Mouse (Mus musculus): ENCODE data around the gene Atp1b2. TPM values are rescaled to one million over a fixed set of nuclear protein-coding genes. Genes with fewer than 3 reads are reported as not detected.
A peak's percentile ranks its signal among the peaks of the same experiment; 100 is the strongest.

Gene Atp1b2
- polyA plus RNA-seq, 1 experiment from 2014 or later = 76.7 TPM

DNA sequence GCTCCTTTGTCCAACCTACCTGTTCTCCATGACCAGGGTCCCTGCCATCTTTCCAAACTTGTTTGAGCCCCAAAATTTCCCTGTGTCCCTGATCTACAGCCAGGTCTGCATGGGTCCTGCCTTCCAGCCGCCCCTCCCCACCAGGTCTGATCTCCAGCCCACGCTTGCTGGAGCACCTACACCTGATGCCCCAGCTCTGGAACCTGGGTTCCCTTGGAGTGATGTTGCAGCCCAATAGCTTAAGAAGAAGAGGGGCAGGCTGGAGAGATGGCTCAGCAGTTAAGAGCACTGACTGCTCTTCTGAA, 701 bp upstream of the Atp1b2 start:
- H3K9ac ChIP-seq (replicated peaks) = peak overlapping the region; percentile 17; the same call in 1 of the 2 replicates
- 66% methylated on average over 2 of the region's 2 CpGs for WGBS
- peak overlapping the region; percentile 95 for H3K4me2 ChIP-seq
- H3K4me3 ChIP-seq (replicated peaks) = peak overlapping the region; percentile 81
- H3K4me1 ChIP-seq = peaks cover 31% of the 10 kb centered on the region
- H3K27me3 ChIP-seq (replicated peaks) = no peaks in the 10 kb centered on the region
- no peak for ATAC-seq (ENCODE audit: low FRiP score)
- H3K27ac ChIP-seq (replicated peaks) = peak overlapping the region; percentile 87
- no peaks in the 10 kb centered on the region for H3K9me3 ChIP-seq (replicated peaks)
- peaks cover 8% of the 10 kb centered on the region for H3K36me3 ChIP-seq

DNA sequence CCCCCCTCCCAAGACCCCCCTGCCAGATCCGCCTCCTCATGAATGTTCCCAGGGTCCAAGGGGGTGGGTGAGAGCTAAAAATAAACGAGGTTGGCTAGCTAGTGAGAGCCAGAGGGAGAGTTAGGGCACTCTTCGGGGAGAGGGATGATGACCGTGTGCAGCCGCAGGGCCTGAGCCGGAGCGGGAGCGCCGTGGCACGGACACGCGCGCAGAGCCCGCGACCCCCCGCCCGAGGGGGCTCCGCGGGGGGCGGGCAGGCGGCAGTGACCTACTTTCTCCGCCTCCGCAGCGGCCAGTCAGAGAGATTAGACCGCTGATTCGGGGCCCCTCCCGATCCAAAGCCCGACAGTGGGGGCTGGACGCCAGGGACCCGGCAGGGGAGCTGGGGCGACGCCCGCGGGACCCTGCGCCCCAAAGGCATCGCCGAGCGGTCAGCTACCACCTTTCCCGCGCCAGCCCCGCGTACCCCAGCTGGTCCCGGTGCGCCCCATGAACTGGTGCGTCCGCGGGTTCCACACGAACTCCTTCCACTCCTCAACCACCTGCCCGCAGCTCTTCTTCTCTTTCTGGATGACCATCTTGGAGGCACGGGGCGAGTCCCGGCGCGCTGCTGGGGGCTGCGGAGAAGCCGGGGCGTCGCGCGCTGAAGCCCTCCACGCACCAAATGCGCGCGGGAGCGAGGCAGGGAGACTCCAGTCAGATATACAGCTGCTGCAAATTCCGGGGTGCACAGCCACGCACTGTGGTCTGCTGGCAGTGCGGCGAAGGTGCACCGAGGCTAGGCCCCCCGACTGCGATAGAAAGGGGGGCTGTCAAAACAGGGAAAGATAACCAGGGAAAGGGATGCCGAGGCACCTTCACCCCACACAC, 712 bp downstream of the Atp1b2 start:
- H3K27me3 ChIP-seq (replicated peaks) = no peaks in the 10 kb centered on the region
- H3K9me3 ChIP-seq (replicated peaks) = no peaks in the 10 kb centered on the region
- WGBS = under 1% methylated on average over 64 of the region's 73 CpGs
- peak overlapping the region; percentile 88 for H3K9ac ChIP-seq (replicated peaks)
- peaks cover 17% of the 10 kb centered on the region for H3K36me3 ChIP-seq
- H3K4me1 ChIP-seq = peaks cover 38% of the 10 kb centered on the region
- H3K4me2 ChIP-seq = peak overlapping the region; percentile 95
- peak; percentile 67 for ATAC-seq (ENCODE audit: low FRiP score)
- H3K27ac ChIP-seq (replicated peaks) = peak overlapping the region; percentile 87
- peak overlapping the region; percentile 81 for H3K4me3 ChIP-seq (replicated peaks)

DNA sequence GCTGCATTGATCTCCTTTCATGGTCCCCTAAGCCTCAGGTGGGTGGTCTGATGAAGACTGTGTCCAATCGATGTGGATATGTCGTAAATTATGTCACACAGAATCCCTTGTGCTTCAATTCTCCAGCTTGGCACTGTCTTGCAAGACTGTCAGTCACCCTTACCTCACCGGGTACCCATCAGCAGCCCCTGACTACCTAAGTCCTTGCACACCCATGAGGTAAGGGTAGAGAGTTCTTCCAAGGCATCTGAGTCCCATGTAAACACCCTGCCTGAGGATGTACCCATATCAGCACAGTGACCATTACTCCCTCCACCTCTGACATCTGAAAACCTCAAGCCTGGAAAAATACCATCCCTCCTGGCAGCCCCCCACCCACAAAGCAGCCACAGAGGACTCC, 1.4 kb downstream of the Atp1b2 start:
- H3K36me3 ChIP-seq = peaks cover 18% of the 10 kb centered on the region
- peak overlapping the region; percentile 88 for H3K9ac ChIP-seq (replicated peaks)
- peaks cover 43% of the 10 kb centered on the region for H3K4me1 ChIP-seq
- no peaks in the 10 kb centered on the region for H3K9me3 ChIP-seq (replicated peaks)
- H3K4me3 ChIP-seq (replicated peaks) = peak overlapping the region; percentile 81
- peak overlapping the region; percentile 95 for H3K4me2 ChIP-seq
- no peak for ATAC-seq (ENCODE audit: low FRiP score)
- WGBS = 35% methylated on average over 3 of the region's 3 CpGs
- peak overlapping the region; percentile 87 for H3K27ac ChIP-seq (replicated peaks)
- no peaks in the 10 kb centered on the region for H3K27me3 ChIP-seq (replicated peaks)

DNA sequence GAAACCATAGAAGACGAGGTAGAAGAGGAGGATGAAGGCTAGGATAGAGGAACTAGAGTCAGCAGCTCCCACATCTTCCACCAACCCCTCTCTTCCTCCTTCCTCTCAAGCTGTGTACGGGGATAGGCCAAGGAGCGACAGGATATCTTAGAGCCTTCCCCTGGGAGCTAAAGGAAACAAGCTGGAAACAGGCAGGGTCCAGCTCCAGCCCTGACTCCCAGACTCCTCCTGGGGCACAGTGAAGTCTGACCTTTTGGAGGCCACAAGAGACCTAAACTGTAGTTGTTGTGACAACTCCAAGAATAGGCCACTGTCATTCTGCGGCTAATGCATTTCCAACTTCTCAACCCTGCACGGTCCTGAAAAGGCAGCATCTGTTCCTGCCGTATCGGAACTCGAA, 2.2 kb downstream of the Atp1b2 start:
- 84% methylated on average over 8 of the region's 8 CpGs for WGBS
- H3K27me3 ChIP-seq (replicated peaks) = no peaks in the 10 kb centered on the region
- H3K9ac ChIP-seq (replicated peaks) = no peak overlapping the region; the same call in 1 of the 2 replicates
- peak overlapping the region; percentile 95 for H3K4me2 ChIP-seq
- H3K4me1 ChIP-seq = peaks cover 45% of the 10 kb centered on the region
- H3K4me3 ChIP-seq (replicated peaks) = peak overlapping the region; percentile 81
- no peaks in the 10 kb centered on the region for H3K9me3 ChIP-seq (replicated peaks)
- no peak for ATAC-seq (ENCODE audit: low FRiP score)
- no peak overlapping the region for H3K27ac ChIP-seq (replicated peaks)
- H3K36me3 ChIP-seq = peaks cover 20% of the 10 kb centered on the region

DNA sequence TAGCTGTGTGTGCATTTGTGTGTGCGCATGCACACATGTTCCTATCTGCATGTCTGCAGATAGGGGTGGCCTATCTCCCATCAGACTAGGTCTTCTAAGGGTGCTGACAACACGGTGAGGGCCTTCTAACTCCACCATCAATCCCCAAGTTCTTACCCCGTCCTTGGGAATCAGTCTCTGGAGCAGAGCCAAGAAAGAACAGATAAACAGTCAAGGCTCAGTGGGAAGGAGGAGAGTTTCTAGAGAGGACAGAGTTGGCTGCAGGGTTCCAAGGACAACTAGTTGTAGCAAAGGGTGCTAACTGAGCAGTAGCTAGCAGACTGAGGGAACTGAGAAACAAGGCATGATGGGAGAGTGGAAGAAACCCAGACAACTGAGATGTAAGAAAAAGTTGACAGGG, 4.0 kb downstream of the Atp1b2 start:
- peaks cover 45% of the 10 kb centered on the region for H3K4me1 ChIP-seq

DNA sequence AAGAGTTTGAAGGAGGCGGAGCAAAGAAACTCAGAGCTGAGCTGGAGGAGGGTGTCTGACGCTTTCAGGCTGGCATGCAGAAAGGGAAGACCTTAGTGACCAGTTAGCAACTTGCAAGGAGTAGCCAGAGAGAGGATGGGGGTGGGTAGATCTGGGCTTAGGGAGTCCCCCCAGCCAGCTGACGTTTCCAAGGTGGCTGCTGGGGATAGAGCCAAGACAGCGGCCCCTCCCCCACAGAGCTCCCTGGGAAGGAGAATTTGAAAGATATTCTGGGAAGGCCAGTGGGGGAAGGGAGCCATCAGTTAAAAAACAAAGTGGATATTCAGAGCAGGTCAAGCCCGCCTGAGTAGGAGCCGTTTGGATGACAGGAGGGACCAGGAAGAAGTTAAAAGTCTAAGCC, 5.6 kb downstream of the Atp1b2 start:
- Histone ChIP-seq H3K27me3 (replicated peaks) (no peaks in the 10 kb centered on the region), H3K4me1 (peaks cover 40% of the 10 kb centered on the region), H3K9ac (replicated peaks) (no peak overlapping the region), H3K4me3 (replicated peaks) (no peak overlapping the region), H3K27ac (replicated peaks) (peak overlapping the region; percentile 63), H3K9me3 (replicated peaks) (no peaks in the 10 kb centered on the region), H3K36me3 (peaks cover 24% of the 10 kb centered on the region), H3K4me2 (peak overlapping the region; percentile 13; the same call in 1 of the 2 replicates)
- 0 out of 2 replicates have a peak, but pooled peaks have one; percentile 28 for ATAC-seq (ENCODE audit: low FRiP score)
- 17% methylated on average over 6 of the region's 6 CpGs for WGBS

More for the DNA sequence above, 4.0 kb downstream of the Atp1b2 start:
- ATAC-seq (ENCODE audit: low FRiP score) = no peak
- Histone ChIP-seq H3K4me2 (no peak overlapping the region), H3K9me3 (replicated peaks) (no peaks in the 10 kb centered on the region), H3K27ac (replicated peaks) (no peak overlapping the region), H3K9ac (replicated peaks) (no peak overlapping the region), H3K4me3 (replicated peaks) (no peak overlapping the region), H3K36me3 (peaks cover 20% of the 10 kb centered on the region), H3K27me3 (replicated peaks) (no peaks in the 10 kb centered on the region)
- WGBS = 75% methylated on average over 3 of the region's 3 CpGs

DNA sequence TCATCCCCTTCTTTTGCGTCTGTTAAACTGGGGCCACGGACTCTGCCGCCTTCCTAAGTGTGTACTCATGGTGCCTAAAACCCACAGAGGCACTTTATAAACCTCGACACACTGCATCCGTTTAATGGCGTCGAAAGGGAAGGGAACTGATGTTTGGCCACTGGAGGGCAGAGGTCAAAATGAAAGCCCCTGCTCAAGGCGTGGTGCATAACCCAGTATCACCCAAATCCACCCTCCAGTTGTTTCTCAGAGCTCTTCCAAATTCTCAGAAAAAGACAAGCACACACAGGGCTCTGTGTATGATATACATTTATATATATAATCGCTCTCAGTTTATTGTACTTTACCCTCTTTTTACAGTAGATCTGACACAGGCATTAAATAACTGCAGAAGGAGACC, 6.3 kb downstream of the Atp1b2 start:
- Histone ChIP-seq H3K27ac (replicated peaks) (peak overlapping the region; percentile 63; the same call in 1 of the 2 replicates), H3K4me3 (replicated peaks) (no peak overlapping the region), H3K27me3 (replicated peaks) (no peaks in the 10 kb centered on the region), H3K36me3 (peaks cover 28% of the 10 kb centered on the region), H3K4me1 (peaks cover 36% of the 10 kb centered on the region), H3K4me2 (no peak overlapping the region), H3K9me3 (replicated peaks) (no peaks in the 10 kb centered on the region), H3K9ac (replicated peaks) (no peak overlapping the region)
- ATAC-seq (ENCODE audit: low FRiP score) = no peak
- WGBS = 9% methylated on average over 9 of the region's 9 CpGs

DNA sequence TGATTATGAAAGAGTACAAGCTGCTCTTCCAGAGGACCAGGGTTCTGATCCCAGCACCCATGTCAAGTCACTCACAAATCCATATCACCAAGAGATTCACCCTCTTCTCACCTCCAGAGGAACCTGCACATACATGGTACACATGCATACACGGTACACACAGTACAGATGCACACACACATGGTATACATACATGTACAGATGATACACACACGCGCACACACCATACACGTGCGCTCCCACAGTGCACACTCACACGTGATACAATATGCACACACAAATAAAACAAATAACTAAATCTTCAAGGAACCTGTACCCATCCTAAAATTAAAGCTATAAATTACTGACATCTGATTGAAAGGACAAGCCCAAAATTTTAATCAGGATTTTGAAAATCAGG, 10.9 kb downstream of the Atp1b2 start:
- no peak overlapping the region for H3K4me2 ChIP-seq
- no peak overlapping the region for H3K9ac ChIP-seq (replicated peaks)
- peaks cover 33% of the 10 kb centered on the region for H3K36me3 ChIP-seq
- H3K27ac ChIP-seq (replicated peaks) = no peak overlapping the region
- H3K27me3 ChIP-seq (replicated peaks) = no peaks in the 10 kb centered on the region
- H3K4me3 ChIP-seq (replicated peaks) = no peak overlapping the region
- 93% methylated on average over 6 of the region's 6 CpGs for WGBS
- no peak for ATAC-seq (ENCODE audit: low FRiP score)
- H3K4me1 ChIP-seq = peaks cover 5% of the 10 kb centered on the region; the same call in 1 of the 2 replicates
- H3K9me3 ChIP-seq (replicated peaks) = no peaks in the 10 kb centered on the region

DNA sequence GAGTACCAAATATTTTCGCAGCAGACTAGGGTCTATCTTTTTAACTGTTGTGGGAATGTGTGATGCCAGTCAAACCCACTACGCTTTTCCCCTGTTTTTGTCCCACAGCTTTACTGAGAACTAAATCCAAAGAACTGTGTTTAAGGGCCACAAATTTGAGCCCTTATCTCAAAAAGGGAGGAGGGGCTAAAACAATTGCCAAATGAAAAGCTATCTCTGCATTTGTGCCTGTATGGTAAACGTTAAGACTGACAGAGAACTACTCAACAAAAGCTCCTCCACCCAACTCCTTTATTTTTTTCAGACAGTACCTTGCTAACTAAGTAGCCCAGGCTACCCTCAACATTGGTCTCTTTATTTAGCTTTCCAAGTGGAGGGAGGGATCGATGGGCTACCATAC, 12.9 kb downstream of the Atp1b2 start:
- Histone ChIP-seq H3K9ac (replicated peaks) (no peak overlapping the region), H3K36me3 (peaks cover 50% of the 10 kb centered on the region), H3K4me2 (no peak overlapping the region), H3K27ac (replicated peaks) (peak overlapping the region; percentile 56; the same call in 1 of the 2 replicates), H3K27me3 (replicated peaks) (no peaks in the 10 kb centered on the region), H3K4me1 (no peaks in the 10 kb centered on the region), H3K9me3 (replicated peaks) (no peaks in the 10 kb centered on the region), H3K4me3 (replicated peaks) (no peak overlapping the region)
- ATAC-seq (ENCODE audit: low FRiP score) = no peak
- 91% methylated on average over 4 of the region's 4 CpGs for WGBS

DNA sequence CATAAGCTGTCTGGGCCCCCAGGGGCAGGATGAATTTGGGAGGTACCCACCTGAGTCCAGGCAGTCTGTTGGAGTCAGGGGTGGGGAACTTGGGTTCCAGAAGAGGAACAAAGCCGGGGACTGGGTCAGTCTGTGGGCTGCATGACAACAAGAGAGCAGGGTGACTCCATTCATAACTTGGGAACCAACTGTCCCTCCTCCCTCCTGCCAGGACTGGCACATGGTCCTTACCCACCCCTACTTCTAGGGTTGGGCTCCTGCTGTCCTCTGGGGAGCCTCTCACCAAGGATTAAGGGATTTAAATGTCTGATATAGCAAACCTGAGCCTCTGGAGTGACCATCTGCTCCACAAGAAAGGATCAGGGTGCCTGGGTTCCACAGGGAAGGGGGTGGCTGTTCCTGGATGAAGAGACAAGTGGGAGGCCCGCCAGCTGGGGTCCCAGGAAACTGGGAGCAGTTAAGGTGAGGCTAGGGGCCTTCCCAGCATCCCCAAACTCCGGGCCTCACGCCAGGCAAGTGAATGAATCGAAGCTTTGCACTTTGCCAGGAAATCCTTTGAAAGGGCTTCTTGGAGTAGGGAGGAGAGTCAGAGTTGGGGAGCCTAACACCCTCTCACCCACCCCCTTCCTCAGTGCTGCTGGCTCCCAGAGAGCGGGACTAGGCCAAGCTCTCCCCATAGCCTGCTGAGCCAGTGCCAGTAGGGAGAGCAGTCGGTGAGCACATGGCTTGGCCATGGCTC, 13.7 kb downstream of the Atp1b2 start:
- peak; percentile 91 for ATAC-seq (ENCODE audit: low FRiP score)
- 74% methylated on average over 7 of the region's 7 CpGs for WGBS
- Histone ChIP-seq H3K4me2 (no peak overlapping the region), H3K4me1 (no peaks in the 10 kb centered on the region), H3K27ac (replicated peaks) (peak overlapping the region; percentile 56; the same call in 1 of the 2 replicates), H3K9ac (replicated peaks) (no peak overlapping the region), H3K27me3 (replicated peaks) (no peaks in the 10 kb centered on the region), H3K9me3 (replicated peaks) (no peaks in the 10 kb centered on the region), H3K36me3 (peaks cover 55% of the 10 kb centered on the region), H3K4me3 (replicated peaks) (no peak overlapping the region)

DNA sequence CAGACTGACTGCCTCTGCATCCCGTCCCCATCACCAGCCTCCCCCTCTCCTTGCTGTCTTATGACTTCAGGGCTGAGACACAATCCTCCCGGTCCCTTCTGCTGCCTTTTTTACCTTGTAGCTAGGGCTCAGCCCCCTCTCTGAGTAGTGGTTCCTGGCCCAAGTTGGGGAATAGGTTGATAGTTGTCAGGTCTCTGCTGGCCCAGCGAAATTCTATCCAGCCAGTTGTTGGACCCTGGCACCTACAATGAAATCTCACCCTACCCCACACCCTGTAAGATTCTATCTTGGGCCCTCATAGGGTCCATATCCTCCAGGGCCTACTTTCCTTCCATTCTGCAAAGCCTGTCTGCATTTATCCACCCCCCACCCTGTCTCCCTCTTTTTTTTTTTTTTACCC, 14.3 kb downstream of the Atp1b2 start:
- Histone ChIP-seq H3K9me3 (replicated peaks) (no peaks in the 10 kb centered on the region), H3K4me1 (no peaks in the 10 kb centered on the region), H3K4me3 (replicated peaks) (no peak overlapping the region), H3K4me2 (no peak overlapping the region), H3K9ac (replicated peaks) (no peak overlapping the region), H3K27me3 (replicated peaks) (no peaks in the 10 kb centered on the region), H3K27ac (replicated peaks) (no peak overlapping the region; the same call in 1 of the 2 replicates), H3K36me3 (peaks cover 55% of the 10 kb centered on the region)
- no peak for ATAC-seq (ENCODE audit: low FRiP score)
- WGBS = 88% methylated on average over 3 of the region's 3 CpGs

DNA sequence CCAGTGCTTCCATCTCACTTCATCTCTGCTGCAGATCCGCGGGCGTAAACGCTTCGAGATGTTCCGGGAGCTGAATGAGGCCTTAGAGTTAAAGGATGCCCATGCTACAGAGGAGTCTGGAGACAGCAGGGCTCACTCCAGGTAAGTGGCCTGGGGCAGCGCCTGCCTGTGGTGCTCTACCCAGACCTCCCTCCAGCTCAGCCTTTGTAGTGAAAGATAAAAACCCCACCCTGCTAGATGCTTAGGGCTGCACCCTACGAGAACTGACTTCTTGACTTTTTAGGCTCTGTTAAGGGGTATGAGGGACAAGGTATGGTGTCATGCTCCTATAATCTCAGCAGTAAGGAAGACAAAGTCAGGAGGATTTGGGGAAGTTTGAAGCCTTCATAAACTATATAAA, 15.1 kb downstream of the Atp1b2 start:
- 96% methylated on average over 8 of the region's 8 CpGs for WGBS
- no peak overlapping the region for H3K4me2 ChIP-seq
- H3K9me3 ChIP-seq (replicated peaks) = no peaks in the 10 kb centered on the region
- peaks cover 54% of the 10 kb centered on the region for H3K36me3 ChIP-seq
- no peaks in the 10 kb centered on the region for H3K4me1 ChIP-seq
- H3K27ac ChIP-seq (replicated peaks) = no peak overlapping the region
- no peak overlapping the region for H3K4me3 ChIP-seq (replicated peaks)
- H3K9ac ChIP-seq (replicated peaks) = no peak overlapping the region
- H3K27me3 ChIP-seq (replicated peaks) = no peaks in the 10 kb centered on the region
- no peak for ATAC-seq (ENCODE audit: low FRiP score)

All from neural tube, embryonic 15.5 days (tissue).